Mouse (Mus musculus) forebrain, embryonic 10.5 days (tissue): ENCODE data around the gene Mfn1. TPM values are rescaled to one million over a fixed set of nuclear protein-coding genes. Genes with fewer than 3 reads are reported as not detected.

Experiments
- DNase-seq: peaks from one replicate; pipeline ENCODE4 v3.0.0-alpha.2; 2017; ENCODE audit warnings: low spot score; ENCODE audit errors: extremely low spot score
- H3K27ac ChIP-seq: fragments of 300-500 bp; sonication (generic); 2 replicates; pipeline ENCODE4 v1.5.1; 2016; ENCODE audit warnings: mild to moderate bottlenecking
- H3K27me3 ChIP-seq: fragments of 300-500 bp; sonication (generic); 2 replicates; pipeline ENCODE4 v1.6.1; 2016; ENCODE audit warnings: mild to moderate bottlenecking; ENCODE audit not compliant: poor library complexity, severe bottlenecking
- H3K36me3 ChIP-seq: fragments of 300-500 bp; sonication (generic); replicated peaks from 2 replicates; pipeline ENCODE4 v1.6.1; 2016; ENCODE audit warnings: mild to moderate bottlenecking, moderate library complexity
- H3K4me1 ChIP-seq: fragments of 300-500 bp; sonication (generic); 2 replicates; pipeline ENCODE4 v1.6.1; 2016
- H3K4me3 ChIP-seq: fragments of 300-500 bp; sonication (generic); 2 replicates; pipeline ENCODE4 v1.5.1; 2016; ENCODE audit warnings: mild to moderate bottlenecking, moderate library complexity
- H3K9me3 ChIP-seq: fragments of 300-500 bp; sonication (generic); 2 replicates; pipeline ENCODE4 v1.6.1; 2016; ENCODE audit warnings: mild to moderate bottlenecking, moderate library complexity
- WGBS: fragments of 180-500 bp; shearing (Covaris S2); methylation state at CpG from one replicate; pipeline ENCODE4 v1.1.7; 2016; 5-methylcytosine and 5-hydroxymethylcytosine counted together
- polyA plus RNA-seq: library from polyadenylated mRNA; unstranded; fragments of >200 nt; fragmentation: Nextera tagmentation; extraction: Ambion mirVana; gene quantifications from 2 replicates; pipeline ENCODE4 v1.2.1, GENCODE M21; 2016

The Mfn1 gene
- 27.2 and 29.6 TPM in 2 replicates for polyA plus RNA-seq

GRCm38 (mm10) chr3:32529303-32529898 lies at the start of gene Mfn1:
TSS of gene Mfn1 (plus strand) at chr3:32529465.
- Histone ChIP-seq H3K4me1 (peaks cover 6% of the 10 kb centered on the region), H3K27me3 (no peaks in the 10 kb centered on the region), H3K9me3 (peaks cover 11% of the 10 kb centered on the region), H3K36me3 (peaks cover 35% of the 10 kb centered on the region), H3K4me3 (peak within 1 kb of the TSS; percentile 85), H3K27ac (peak within 1 kb of the TSS; percentile 88)
- peak; percentile 93 for DNase-seq
- WGBS = under 1% methylated on average over 47 of the region's 47 CpGs

- Histone ChIP-seq H3K4me1 (no peaks in the 10 kb centered on the region), H3K27ac (no peak overlapping the region), H3K27me3 (no peaks in the 10 kb centered on the region), H3K36me3 (no peaks in the 10 kb centered on the region), H3K9me3 (no peaks in the 10 kb centered on the region), H3K4me3 (no peak overlapping the region)
- DNase-seq = no peak
- WGBS = 91% methylated on average over 7 of the region's 7 CpGs
Measured at GRCm38 (mm10) chr3:32479961-32480360, 49.3 kb upstream of the Mfn1 start.

- no peak for DNase-seq
- H3K27me3 ChIP-seq = no peaks in the 10 kb centered on the region
- H3K36me3 ChIP-seq = no peaks in the 10 kb centered on the region
- H3K27ac ChIP-seq = no peak overlapping the region
- no peaks in the 10 kb centered on the region for H3K4me1 ChIP-seq
- H3K4me3 ChIP-seq = no peak overlapping the region
- H3K9me3 ChIP-seq = no peaks in the 10 kb centered on the region
- 93% methylated on average over 3 of the region's 3 CpGs for WGBS
Measured at GRCm38 (mm10) chr3:32483035-32483434, 46.2 kb upstream of the Mfn1 start.

GRCm38 (mm10) chr3:32486543-32486942 lies 42.7 kb upstream of the Mfn1 start:
- Histone ChIP-seq H3K27me3 (no peaks in the 10 kb centered on the region), H3K4me1 (no peaks in the 10 kb centered on the region), H3K4me3 (no peak overlapping the region), H3K27ac (no peak overlapping the region), H3K9me3 (no peaks in the 10 kb centered on the region), H3K36me3 (no peaks in the 10 kb centered on the region)
- DNase-seq = no peak
- WGBS = 85% methylated on average over 4 of the region's 4 CpGs

GRCm38 (mm10) chr3:32488172-32488571 lies 41.1 kb upstream of the Mfn1 start:
- H3K4me1 ChIP-seq = no peaks in the 10 kb centered on the region
- no peaks in the 10 kb centered on the region for H3K9me3 ChIP-seq
- H3K4me3 ChIP-seq = no peak overlapping the region
- no peak for DNase-seq
- no peaks in the 10 kb centered on the region for H3K36me3 ChIP-seq
- 88% methylated on average over 6 of the region's 6 CpGs for WGBS
- no peak overlapping the region for H3K27ac ChIP-seq
- no peaks in the 10 kb centered on the region for H3K27me3 ChIP-seq

GRCm38 (mm10) chr3:32490076-32490927 lies 39.0 kb upstream of the Mfn1 start:
- DNase-seq = no peak
- WGBS = 86% methylated on average over 15 of the region's 15 CpGs

GRCm38 (mm10) chr3:32490928-32491315 lies 38.3 kb upstream of the Mfn1 start:
- Histone ChIP-seq H3K4me3 (no peak overlapping the region), H3K27ac (no peak overlapping the region), H3K27me3 (no peaks in the 10 kb centered on the region), H3K36me3 (no peaks in the 10 kb centered on the region), H3K9me3 (no peaks in the 10 kb centered on the region), H3K4me1 (peaks cover 11% of the 10 kb centered on the region)
- no peak for DNase-seq

More at GRCm38 (mm10) chr3:32490076-32490927, 39.0 kb upstream of the Mfn1 start:
- no peak overlapping the region for H3K27ac ChIP-seq
- H3K4me3 ChIP-seq = no peak overlapping the region
- H3K36me3 ChIP-seq = no peaks in the 10 kb centered on the region
- H3K4me1 ChIP-seq = peaks cover 5% of the 10 kb centered on the region
- no peaks in the 10 kb centered on the region for H3K27me3 ChIP-seq
- H3K9me3 ChIP-seq = no peaks in the 10 kb centered on the region

- Histone ChIP-seq H3K27ac (no peak within 1 kb of the TSS), H3K4me1 (peaks cover 20% of the 10 kb centered on the region), H3K4me3 (no peak within 1 kb of the TSS), H3K36me3 (no peaks in the 10 kb centered on the region), H3K9me3 (no peaks in the 10 kb centered on the region), H3K27me3 (no peaks in the 10 kb centered on the region)
- 80% methylated on average over 11 of the region's 11 CpGs for WGBS
- no peak for DNase-seq
Measured at GRCm38 (mm10) chr3:32492097-32493090, 36.9 kb upstream of the Mfn1 start, which contains the start of gene Kcnmb3. TSS of gene Kcnmb3 (minus strand) at chr3:32492231.

- Histone ChIP-seq H3K36me3 (no peaks in the 10 kb centered on the region), H3K27ac (no peak overlapping the region), H3K27me3 (no peaks in the 10 kb centered on the region), H3K4me1 (peaks cover 20% of the 10 kb centered on the region), H3K4me3 (no peak overlapping the region), H3K9me3 (no peaks in the 10 kb centered on the region)
- 79% methylated on average over 8 of the region's 8 CpGs for WGBS
- no peak for DNase-seq
Measured at GRCm38 (mm10) chr3:32494387-32495087, 34.7 kb upstream of the Mfn1 start.

GRCm38 (mm10) chr3:32495088-32495770 lies 34.0 kb upstream of the Mfn1 start:
- no peaks in the 10 kb centered on the region for H3K9me3 ChIP-seq

GRCm38 (mm10) chr3:32495856-32496710 lies 33.2 kb upstream of the Mfn1 start:
- no peaks in the 10 kb centered on the region for H3K36me3 ChIP-seq

More at GRCm38 (mm10) chr3:32495088-32495770, 34.0 kb upstream of the Mfn1 start:
- 60% methylated on average over 8 of the region's 8 CpGs for WGBS
- Histone ChIP-seq H3K4me3 (no peak overlapping the region), H3K36me3 (no peaks in the 10 kb centered on the region), H3K27ac (no peak overlapping the region), H3K4me1 (peaks cover 20% of the 10 kb centered on the region), H3K27me3 (no peaks in the 10 kb centered on the region)
- DNase-seq = no peak

More at GRCm38 (mm10) chr3:32495856-32496710, 33.2 kb upstream of the Mfn1 start:
- 44% methylated on average over 8 of the region's 8 CpGs for WGBS
- Histone ChIP-seq H3K27me3 (no peaks in the 10 kb centered on the region), H3K9me3 (no peaks in the 10 kb centered on the region), H3K4me1 (peaks cover 20% of the 10 kb centered on the region), H3K4me3 (no peak overlapping the region), H3K27ac (peak overlapping the region; percentile 72)
- DNase-seq = no peak
